ENCODE assay signal across 8 mouse cellular contexts in genomic region chr2:25242101-25242506, GRCm38 (mm10). TPM values are rescaled to one million over a fixed set of nuclear protein-coding genes. Genes with fewer than 3 reads are reported as not detected.
DNase-seq lines count a peak whose midpoint lies in the region; ATAC-seq and TF ChIP-seq lines count a peak whose summit lies in the region.

Gene Rnf208 (plus strand): TSS chr2:25242255.
Gene Cysrt1 (minus strand): TSS chr2:25242452.

- no peaks in the 10 kb centered on the region for H3K9me3 ChIP-seq in embryonic facial prominence, embryonic 14.5 days (ENCODE audit: control insufficient read depth, low read length)
- H3K9me3 ChIP-seq in limb, embryonic 12.5 days: no peaks in the 10 kb centered on the region

- TF ChIP-seq CTCF in left cerebral cortex, adult 2 months (IDR thresholded peaks at IDR 0.05): no peak

- H3K4me3 ChIP-seq in left cerebral cortex, adult 2 months: peak within 1 kb of the TSS; percentile 68
- peak within 1 kb of the TSS; percentile 59 for H3K4me3 ChIP-seq in embryonic facial prominence, embryonic 14.5 days (ENCODE audit: low read depth, low read length)
- peak within 1 kb of the TSS; percentile 56 for H3K4me3 ChIP-seq in limb, embryonic 12.5 days (replicated peaks)

- intact Hi-C loops in left cerebral cortex, adult 2 months (cut with DNase I): no loop called here
- intact Hi-C loops in left cerebral cortex, postnatal 4 days (cut with DNase I): no loop called here

- peaks cover 15% of the 10 kb centered on the region for H3K4me1 ChIP-seq in embryonic facial prominence, embryonic 14.5 days (ENCODE audit: control insufficient read depth, insufficient read depth, low read length)
- H3K4me1 ChIP-seq in limb, embryonic 12.5 days (replicated peaks): peaks cover 24% of the 10 kb centered on the region

- H3K9ac ChIP-seq in embryonic facial prominence, embryonic 14.5 days (ENCODE audit: low read depth, low read length): peak within 1 kb of the TSS; percentile 65
- H3K9ac ChIP-seq in limb, embryonic 12.5 days (replicated peaks): peak within 1 kb of the TSS; percentile 67

- H3K4me2 ChIP-seq in embryonic facial prominence, embryonic 14.5 days (ENCODE audit: low read depth, low read length): peak within 1 kb of the TSS; percentile 96
- peak within 1 kb of the TSS; percentile 96 for H3K4me2 ChIP-seq in limb, embryonic 12.5 days

- DNase-seq in left cerebral cortex, adult 2 months (ENCODE audit: extremely low spot score in 1 of 2, low spot score in 2 of 2): peak; percentile 55 to 67
- no peak for DNase-seq in left cerebral cortex, postnatal 4 days
- no peak for DNase-seq in embryonic facial prominence, embryonic 14.5 days (ENCODE audit: low spot score)
- peak; percentile 62 for DNase-seq in retina, embryonic 14.5 days (ENCODE audit: low spot score)
- no peak for DNase-seq in urinary bladder, postnatal 36 days (ENCODE audit: low spot score in 2 of 2)
- no peak for DNase-seq in layer of hippocampus, adult 8-10 months (ENCODE audit: low spot score in 2 of 2)

- H3K27ac ChIP-seq in left cerebral cortex, adult 2 months: peak within 1 kb of the TSS; percentile 91
- 0 out of 2 replicates have a peak within 1 kb of the TSS, but pooled peaks have one; percentile 25 for H3K27ac ChIP-seq in embryonic facial prominence, embryonic 14.5 days (replicated peaks; ENCODE audit: low read depth, low read length)
- no peak within 1 kb of the TSS for H3K27ac ChIP-seq in limb, embryonic 12.5 days

- H3K36me3 ChIP-seq in embryonic facial prominence, embryonic 14.5 days (ENCODE audit: control insufficient read depth, insufficient read depth, low read length): peaks cover 5% of the 10 kb centered on the region; the same call in 1 of the 2 replicates
- peaks cover 17% of the 10 kb centered on the region; the same call in 1 of the 2 replicates for H3K36me3 ChIP-seq in limb, embryonic 12.5 days

- H3K27me3 ChIP-seq in embryonic facial prominence, embryonic 14.5 days (replicated peaks; ENCODE audit: control insufficient read depth, insufficient read depth, low read length): peaks cover 13% of the 10 kb centered on the region
- peaks cover 56% of the 10 kb centered on the region for H3K27me3 ChIP-seq in limb, embryonic 12.5 days

- peak; percentile 67 for ATAC-seq in activated CD4-positive, CD25-positive, alpha-beta regulatory T cell, adult 4 months
- ATAC-seq in embryonic facial prominence, embryonic 14.5 days (ENCODE audit: low read depth): peak; percentile 24; the same call in 1 of the 2 replicates
- ATAC-seq in limb, embryonic 12.5 days (ENCODE audit: insufficient number of reproducible peaks, insufficient read depth, low FRiP score, low TSS enrichment, low read depth): no peak

- WGBS in embryonic facial prominence, embryonic 14.5 days: 0% methylated on average over 1 of the region's 59 CpGs
- WGBS in limb, embryonic 12.5 days: 0% methylated on average over 57 of the region's 59 CpGs

RNA-seq across cellular contexts. Expression of gene Rnf208, which starts in this region (rescaled TPM):
- 100 to 1,000 TPM; 249 to 270 TPM for total RNA-seq in left cerebral cortex, adult 2 months (2021)
- total RNA-seq in left cerebral cortex, postnatal 4 days (2021): 100 to 1,000 TPM; 169 to 189 TPM
- polyA plus RNA-seq in activated CD4-positive, CD25-positive, alpha-beta regulatory T cell, adult 4 months (2017; shearing (Covaris generic)): under 1 TPM in 1 of 2 experiments, not detected in 1; 0.58 TPM
- 11.8 and 16.3 TPM in 2 replicates for polyA plus RNA-seq in embryonic facial prominence, embryonic 14.5 days (2014; fragmentation: Nextera tagmentation; extraction: Ambion mirVana)
- 6.5 and 7.2 TPM in 2 replicates for polyA plus RNA-seq in limb, embryonic 12.5 days (2016; fragmentation: Nextera tagmentation; extraction: Ambion mirVana)
- 100 to 1,000 TPM; 219 to 241 (median 229) TPM for total RNA-seq in layer of hippocampus, adult 8-10 months (2022)

RNA-seq across cellular contexts. Expression of gene Cysrt1, which starts in this region (rescaled TPM):
- not detected for total RNA-seq in left cerebral cortex, adult 2 months (2021)
- not detected for total RNA-seq in left cerebral cortex, postnatal 4 days (2021)
- not detected for polyA plus RNA-seq in activated CD4-positive, CD25-positive, alpha-beta regulatory T cell, adult 4 months (2017; shearing (Covaris generic))
- polyA plus RNA-seq in embryonic facial prominence, embryonic 14.5 days (2014; fragmentation: Nextera tagmentation; extraction: Ambion mirVana): 3.2 and 10.2 TPM in 2 replicates
- polyA plus RNA-seq in limb, embryonic 12.5 days (2016; fragmentation: Nextera tagmentation; extraction: Ambion mirVana): 0.26 TPM in 1 of 2 replicates, not detected in the other
- total RNA-seq in layer of hippocampus, adult 8-10 months (2022): not detected

Comparison
In these comparisons a context has a peak if more than half of its experiments do, and no peak if none do; other contexts are left out.
1. DNase-seq: peak in left cerebral cortex, adult 2 months (2 of 2) and retina, embryonic 14.5 days (single experiment); none in left cerebral cortex, postnatal 4 days (single experiment), embryonic facial prominence, embryonic 14.5 days (single experiment), urinary bladder, postnatal 36 days (0 of 2) and layer of hippocampus, adult 8-10 months (0 of 2).
2. Peak in ATAC-seq in activated CD4-positive, CD25-positive, alpha-beta regulatory T cell, adult 4 months; RNA of the genes that start here not detected or under 1 TPM.
3. Peak in every context shown above with its lines, with median percentiles within 50 percentile points of each other: H3K4me3 ChIP-seq.